Mouse (Mus musculus) embryonic facial prominence, embryonic 14.5 days (tissue): ENCODE results near the gene Efna1. TPM values are rescaled to one million over a fixed set of nuclear protein-coding genes. Genes with fewer than 3 reads are reported as not detected.

ENCODE experiments used
- ATAC-seq: fragments of 200-750 bp; cut with Nextera tagmentation; 2 replicates; pipeline ENCODE4 v1.8.0; 2017; ENCODE audit warnings: low read depth, moderate number of reproducible peaks, moderate TSS enrichment
- DNase-seq: peaks from one replicate; pipeline ENCODE4 v3.0.0-alpha.2; 2015; ENCODE audit warnings: low spot score
- H3K27ac ChIP-seq: fragments of 300-500 bp; sonication (generic); replicated peaks from 2 replicates; pipeline ENCODE4 v1.5.1; 2014; ENCODE audit warnings: low read depth, mild to moderate bottlenecking, low read length, moderate library complexity
- H3K27me3 ChIP-seq: fragments of 300-500 bp; sonication (generic); replicated peaks from 2 replicates; pipeline ENCODE4 v1.6.1; 2014; ENCODE audit warnings: low read length; ENCODE audit not compliant: control insufficient read depth, insufficient read depth
- H3K36me3 ChIP-seq: fragments of 300-500 bp; sonication (generic); 2 replicates; pipeline ENCODE4 v1.6.1; 2014; ENCODE audit warnings: low read length, mixed read lengths; ENCODE audit not compliant: control insufficient read depth, insufficient read depth
- H3K4me1 ChIP-seq: fragments of 300-500 bp; sonication (generic); 2 replicates; pipeline ENCODE4 v1.6.1; 2014; ENCODE audit warnings: antibody characterized with exemption, low read length; ENCODE audit not compliant: control insufficient read depth, insufficient read depth
- H3K4me2 ChIP-seq: fragments of 300-500 bp; sonication (generic); 2 replicates; pipeline ENCODE4 v1.6.1; 2014; ENCODE audit warnings: low read depth, mild to moderate bottlenecking, low read length, moderate library complexity, mixed read lengths
- H3K4me3 ChIP-seq: fragments of 300-500 bp; sonication (generic); 2 replicates; pipeline ENCODE4 v1.5.1; 2014; ENCODE audit warnings: low read depth, mild to moderate bottlenecking, low read length
- H3K9ac ChIP-seq: fragments of 300-500 bp; sonication (generic); 2 replicates; pipeline ENCODE4 v1.6.1; 2014; ENCODE audit warnings: low read depth, mild to moderate bottlenecking, low read length, moderate library complexity, mixed read lengths
- H3K9me3 ChIP-seq: fragments of 300-500 bp; sonication (generic); 2 replicates; pipeline ENCODE4 v1.6.1; 2016; ENCODE audit warnings: low read length; ENCODE audit not compliant: control insufficient read depth
- WGBS: fragments of 180-500 bp; shearing (Covaris S2); extraction: QIAGEN DNeasy Blood & Tissue Kit; methylation state at CpG from one replicate; pipeline ENCODE4 v1.1.7; 2014; 5-methylcytosine and 5-hydroxymethylcytosine counted together
- polyA plus RNA-seq: library from polyadenylated mRNA; unstranded; fragments of >200 nt; fragmentation: Nextera tagmentation; extraction: Ambion mirVana; gene quantifications from 2 replicates; pipeline ENCODE4 v1.2.1, GENCODE M21; 2014

Gene Efna1
- polyA plus RNA-seq, 1 experiment from 2014 or later, result 33.8 TPM

DNA sequence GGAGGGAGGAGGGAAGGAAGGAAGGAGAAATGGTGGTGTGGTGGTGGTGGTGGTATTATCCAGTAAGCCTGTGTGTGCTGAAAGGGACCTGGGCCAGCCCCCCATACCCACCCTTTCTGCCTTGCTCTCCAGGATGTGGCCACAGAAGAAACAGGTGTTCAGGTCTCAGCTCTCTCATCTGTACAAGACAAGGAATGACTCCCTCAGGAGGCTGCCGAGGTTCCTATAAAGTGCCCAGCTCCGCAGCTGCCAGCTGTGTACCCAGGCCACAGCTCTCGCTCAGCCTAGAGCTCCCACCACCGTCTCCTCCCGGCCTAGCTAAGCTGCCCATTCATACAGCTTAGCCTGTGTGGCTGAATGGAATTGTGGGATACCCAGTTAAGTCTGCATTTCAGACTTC is 11.4 kb upstream of the Efna1 start:
- Histone ChIP-seq H3K27ac (no peak overlapping the region), H3K27me3 (no peaks in the 10 kb centered on the region), H3K36me3 (no peaks in the 10 kb centered on the region), H3K9ac (no peak overlapping the region), H3K4me2 (no peak overlapping the region), H3K4me3 (no peak overlapping the region), H3K4me1 (peaks cover 4% of the 10 kb centered on the region; the same call in 1 of the 2 replicates), H3K9me3 (no peaks in the 10 kb centered on the region)
- ATAC-seq (no peak), DNase-seq (no peak)
- WGBS, result 70% methylated on average over 5 of the region's 5 CpGs

DNA sequence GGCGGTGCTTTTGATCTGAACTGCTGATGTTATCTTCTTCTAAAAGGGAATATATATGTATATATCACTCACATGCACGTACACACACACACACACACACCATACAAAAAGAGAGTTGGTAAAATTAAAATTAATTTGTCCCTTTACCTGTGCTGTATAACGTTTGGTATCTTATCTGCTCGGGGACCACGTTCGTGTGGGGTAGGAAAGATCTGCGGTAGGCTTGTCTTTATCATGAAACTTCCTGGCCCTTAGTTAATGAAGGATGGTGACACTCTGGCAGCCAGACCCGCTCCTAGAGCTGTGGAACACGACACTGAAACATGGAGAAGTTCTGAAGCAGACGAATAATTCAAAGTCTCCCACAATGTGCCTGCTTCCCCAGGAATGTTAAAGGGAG is 10.9 kb upstream of the Efna1 start:
- no peaks in the 10 kb centered on the region for H3K36me3 ChIP-seq
- H3K27ac ChIP-seq, result no peak overlapping the region
- ATAC-seq (no peak), DNase-seq (no peak)
- no peak overlapping the region for H3K9ac ChIP-seq
- 65% methylated on average over 10 of the region's 10 CpGs for WGBS
- H3K27me3 ChIP-seq, result no peaks in the 10 kb centered on the region
- H3K4me2 ChIP-seq, result no peak overlapping the region
- H3K4me1 ChIP-seq, result peaks cover 5% of the 10 kb centered on the region; the same call in 1 of the 2 replicates
- H3K4me3 ChIP-seq, result no peak overlapping the region
- no peaks in the 10 kb centered on the region for H3K9me3 ChIP-seq

DNA sequence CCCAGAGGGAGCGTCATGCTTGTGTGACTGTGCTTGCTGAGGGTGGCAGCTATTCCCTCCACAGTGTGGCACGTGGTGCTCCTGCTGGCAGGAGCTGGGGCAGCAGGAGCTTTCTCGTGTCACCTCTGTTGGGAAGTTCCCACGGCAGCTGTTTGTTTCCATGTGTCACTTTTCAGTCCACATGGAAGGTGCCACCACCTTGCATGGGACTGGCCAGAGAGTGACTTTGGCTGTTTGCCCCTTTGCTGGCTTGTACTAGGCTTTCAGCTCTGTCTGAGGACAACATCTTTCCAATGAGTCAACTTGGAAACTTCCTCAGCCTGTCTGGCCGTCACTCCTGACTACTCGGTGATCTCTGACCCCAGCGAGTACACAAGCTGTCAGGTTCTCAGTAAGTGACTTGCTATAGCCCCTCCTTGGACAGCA is 7.6 kb upstream of the Efna1 start:
- peak overlapping the region; percentile 8; the same call in 1 of the 2 replicates for H3K9ac ChIP-seq
- H3K9me3 ChIP-seq, result no peaks in the 10 kb centered on the region
- no peaks in the 10 kb centered on the region for H3K27me3 ChIP-seq
- 50% methylated on average over 7 of the region's 7 CpGs for WGBS
- H3K36me3 ChIP-seq, result no peaks in the 10 kb centered on the region
- H3K27ac ChIP-seq, result no peak overlapping the region
- DNase-seq, result no peak
- ATAC-seq, result no peak
- H3K4me1 ChIP-seq, result peaks cover 5% of the 10 kb centered on the region; the same call in 1 of the 2 replicates
- no peak overlapping the region for H3K4me3 ChIP-seq
- no peak overlapping the region for H3K4me2 ChIP-seq

DNA sequence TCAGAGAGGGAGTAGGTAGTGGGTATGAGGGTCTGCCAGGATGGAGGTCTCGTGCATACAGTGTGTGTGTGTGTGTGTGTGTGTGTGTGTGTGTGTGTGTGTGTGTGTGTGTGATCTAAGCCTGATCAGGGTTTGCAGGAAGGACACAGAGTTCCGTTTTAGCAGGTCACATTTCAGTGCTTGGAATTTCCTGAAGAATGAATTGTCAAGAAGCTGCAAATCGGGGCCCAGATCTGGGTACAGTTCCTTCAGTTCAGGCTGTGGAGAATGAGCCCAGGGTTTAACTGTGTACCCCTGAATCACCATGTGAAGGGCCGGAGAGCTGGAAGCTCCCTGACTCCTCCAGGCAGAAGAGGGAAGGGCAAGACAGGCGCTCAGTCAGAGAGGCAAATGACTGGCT is 6.3 kb upstream of the Efna1 start:
- Histone ChIP-seq H3K9ac (0 out of 2 replicates have a peak overlapping the region, but pooled peaks have one; percentile 19), H3K36me3 (no peaks in the 10 kb centered on the region), H3K9me3 (no peaks in the 10 kb centered on the region), H3K4me2 (no peak overlapping the region), H3K27ac (no peak overlapping the region), H3K4me3 (no peak overlapping the region), H3K27me3 (no peaks in the 10 kb centered on the region), H3K4me1 (peaks cover 5% of the 10 kb centered on the region; the same call in 1 of the 2 replicates)
- DNase-seq (no peak), ATAC-seq (0 out of 2 replicates have a peak, but pooled peaks have one; percentile 26)
- 35% methylated on average over 5 of the region's 5 CpGs for WGBS

DNA sequence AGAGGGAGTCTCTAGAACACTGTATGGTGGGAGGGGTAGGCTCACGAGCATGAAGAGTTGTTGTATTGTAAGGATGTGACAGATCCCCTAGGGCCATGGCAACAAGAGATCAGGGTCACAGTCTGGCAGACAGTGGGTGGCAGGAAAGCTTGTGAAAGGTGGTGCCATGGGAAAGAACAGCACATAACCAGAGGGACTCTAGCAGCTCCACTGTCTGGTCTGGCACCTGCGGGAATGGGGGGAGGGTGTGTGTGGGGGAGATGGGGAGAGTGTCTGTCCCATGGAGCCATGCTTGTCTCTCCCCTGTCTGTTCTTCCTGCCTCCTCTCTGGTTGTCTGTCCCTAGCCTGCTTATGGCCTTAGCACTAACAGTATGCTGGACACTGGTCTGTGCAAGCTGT is 4.6 kb upstream of the Efna1 start:
- H3K27ac ChIP-seq, result no peak overlapping the region
- H3K4me2 ChIP-seq, result no peak overlapping the region
- no peaks in the 10 kb centered on the region for H3K36me3 ChIP-seq
- no peak for ATAC-seq
- H3K9me3 ChIP-seq, result no peaks in the 10 kb centered on the region
- no peak for DNase-seq
- H3K4me3 ChIP-seq, result no peak overlapping the region
- H3K4me1 ChIP-seq, result peaks cover 13% of the 10 kb centered on the region; the same call in 1 of the 2 replicates
- WGBS, result 27% methylated on average over 2 of the region's 2 CpGs
- H3K9ac ChIP-seq, result no peak overlapping the region
- 0 out of 2 replicates have a peak, but pooled peaks cover 7% of the 10 kb centered on the region for H3K27me3 ChIP-seq

DNA sequence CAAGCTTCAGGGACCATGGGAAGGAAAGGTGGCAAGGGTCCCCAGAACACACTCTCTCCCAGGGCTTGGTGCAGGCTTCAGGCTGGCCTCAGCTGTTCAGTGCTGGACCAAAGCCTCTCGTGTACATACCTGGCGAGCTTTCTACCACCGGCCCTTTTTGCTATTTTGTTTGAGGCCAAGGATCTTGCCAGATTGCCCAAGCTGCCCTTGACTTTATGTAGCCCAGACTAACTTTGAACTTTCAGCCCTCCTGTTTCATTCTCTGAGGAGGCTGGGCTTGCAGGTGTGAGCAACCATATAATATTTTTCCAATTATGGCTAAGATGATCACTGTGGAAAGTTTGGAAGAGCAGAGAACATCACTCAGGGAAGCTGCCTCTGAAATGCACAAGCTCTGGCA is 3.3 kb upstream of the Efna1 start:
- H3K4me1 ChIP-seq, result peaks cover 13% of the 10 kb centered on the region; the same call in 1 of the 2 replicates
- no peaks in the 10 kb centered on the region for H3K9me3 ChIP-seq
- ATAC-seq (no peak), DNase-seq (no peak)
- no peaks in the 10 kb centered on the region for H3K36me3 ChIP-seq
- H3K4me2 ChIP-seq, result no peak overlapping the region
- no peak overlapping the region for H3K9ac ChIP-seq
- WGBS, result 90% methylated on average over 3 of the region's 3 CpGs
- H3K4me3 ChIP-seq, result no peak overlapping the region
- H3K27ac ChIP-seq, result no peak overlapping the region
- H3K27me3 ChIP-seq, result 0 out of 2 replicates have a peak, but pooled peaks cover 7% of the 10 kb centered on the region

DNA sequence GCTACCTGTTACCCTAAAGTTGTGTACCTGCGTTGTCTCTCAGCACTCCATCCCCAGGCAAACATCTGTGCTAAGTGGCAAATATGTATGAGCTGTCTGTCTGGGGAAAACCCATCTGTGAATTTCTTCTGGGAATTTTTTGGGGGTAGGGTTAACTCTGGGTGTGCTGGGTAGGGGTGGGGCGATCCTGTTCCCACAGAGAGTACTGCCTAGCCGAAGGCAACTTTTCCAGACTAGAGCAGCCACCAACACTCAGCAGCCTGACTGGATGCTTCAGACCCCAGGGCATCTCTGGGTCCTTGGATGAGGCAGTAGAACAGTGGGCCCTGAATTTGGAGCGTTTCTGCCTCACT is 1.3 kb upstream of the Efna1 start:
- no peak for DNase-seq
- Histone ChIP-seq H3K4me1 (peaks cover 23% of the 10 kb centered on the region), H3K9me3 (no peaks in the 10 kb centered on the region), H3K9ac (no peak overlapping the region), H3K27me3 (0 out of 2 replicates have a peak, but pooled peaks cover 7% of the 10 kb centered on the region), H3K27ac (no peak overlapping the region), H3K4me2 (no peak overlapping the region; the same call in 1 of the 2 replicates), H3K36me3 (no peaks in the 10 kb centered on the region), H3K4me3 (no peak overlapping the region)
- no peak for ATAC-seq
- 12% methylated on average over 4 of the region's 4 CpGs for WGBS

DNA sequence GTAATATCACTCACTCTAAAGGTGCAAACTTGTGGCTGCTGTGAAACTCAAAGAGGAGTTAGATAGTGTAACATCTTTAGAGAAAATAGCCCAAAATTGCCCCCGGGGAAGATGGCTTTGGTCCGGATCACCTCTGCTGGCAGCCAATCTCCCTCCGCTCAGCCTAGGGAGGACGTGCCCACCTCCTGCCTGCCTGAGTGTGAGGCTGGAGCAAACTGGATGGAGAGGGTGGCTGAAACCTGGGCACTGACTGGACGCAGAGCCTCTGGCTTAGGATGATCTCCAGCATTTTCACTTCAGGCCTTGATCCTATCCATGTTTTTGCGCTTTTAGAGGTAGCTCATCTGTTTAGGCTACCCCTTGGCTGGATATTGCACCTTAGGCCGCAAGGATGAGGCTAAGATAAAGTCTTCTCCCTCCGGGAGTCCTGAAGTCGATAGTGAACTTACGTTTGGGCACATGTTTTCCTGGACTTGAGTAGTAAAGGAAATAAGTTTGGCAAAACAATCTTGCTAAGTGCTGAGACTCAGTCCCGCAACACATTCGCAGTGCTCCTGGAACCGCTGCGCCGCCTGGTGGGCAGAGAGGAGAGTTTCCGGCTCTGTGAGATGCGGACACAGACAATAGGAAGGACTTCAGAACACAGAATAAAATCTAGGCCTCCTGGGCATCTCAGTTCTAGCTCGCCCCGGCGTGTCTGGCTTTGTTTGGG is 793 bp upstream of the Efna1 start:
- peaks cover 27% of the 10 kb centered on the region for H3K4me1 ChIP-seq
- 15% methylated on average over 20 of the region's 20 CpGs for WGBS
- peak overlapping the region; percentile 50 for H3K4me3 ChIP-seq
- H3K4me2 ChIP-seq, result peak overlapping the region; percentile 80
- H3K27ac ChIP-seq, result peak overlapping the region; percentile 82
- 0 out of 2 replicates have a peak, but pooled peaks cover 7% of the 10 kb centered on the region for H3K27me3 ChIP-seq
- ATAC-seq, result peak; percentile 17; the same call in 1 of the 2 replicates
- no peaks in the 10 kb centered on the region for H3K9me3 ChIP-seq
- DNase-seq, result peak; percentile 90
- no peaks in the 10 kb centered on the region for H3K36me3 ChIP-seq
- peak overlapping the region; percentile 65; the same call in 1 of the 2 replicates for H3K9ac ChIP-seq
